27 mouse cellular contexts compared by ENCODE assay signal in the genomic region with DNA sequence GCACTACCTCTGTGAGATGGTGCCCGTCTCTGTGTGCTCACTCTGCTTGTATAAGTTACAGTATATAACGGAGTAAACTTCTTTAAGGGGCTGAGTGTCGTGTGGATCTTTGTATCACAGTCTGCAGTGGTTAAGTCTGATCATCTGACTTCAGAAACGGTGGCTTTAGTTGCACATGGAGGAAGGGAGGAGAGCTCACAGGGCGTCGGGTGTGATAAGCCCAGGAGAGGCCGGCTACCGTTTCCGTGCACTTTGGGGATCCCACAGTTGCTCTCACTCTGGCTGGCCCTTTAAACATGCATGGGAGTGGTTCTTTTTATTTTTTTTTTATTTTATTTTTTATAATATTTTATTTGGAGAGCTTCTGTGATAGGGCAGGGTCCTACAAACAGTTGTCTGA.
DNase-seq lines count a peak whose midpoint lies in the region; ATAC-seq and TF ChIP-seq lines count a peak whose summit lies in the region.
"Had no signal": no experiment of that assay in that cellular context is flagged by ENCODE, and none has a peak within 500 bp of the region (broad histone marks: within the 10 kb centered on the region; RNA-seq: fewer than 3 reads in every experiment).

No protein-coding gene starts in this region.

- H3K9me3 ChIP-seq in liver, embryonic 12.5 days (replicated peaks) = no peaks in the 10 kb centered on the region
- no peaks in the 10 kb centered on the region for H3K9me3 ChIP-seq in liver, postnatal 0 days (ENCODE audit: low read length)
- H3K9me3 ChIP-seq: embryonic facial prominence, embryonic 13.5 days; forebrain, embryonic 12.5 days; heart, embryonic 10.5 days; hindbrain, embryonic 15.5 days; limb, embryonic 10.5 days; limb, embryonic 15.5 days; lung, embryonic 15.5 days; megakaryocyte, embryonic 14.5 days had no signal

- DNase-seq in heart, adult 11 months = peak; percentile 29
- DNase-seq in heart, postnatal 14 days = no peak
- peak; percentile 40 for DNase-seq in c-Kit-positive CD71-positive TER-119-positive erythroid progenitor cells, embryonic 14.5 days (ENCODE audit: low spot score)
- DNase-seq in liver, postnatal 0 days = no peak
- DNase-seq in lung, postnatal 4 days = no peak
- DNase-seq in kidney, postnatal 4 days = no peak
- no peak for DNase-seq in embryo, embryonic 10.5 days (ENCODE audit: low spot score)
- DNase-seq: adrenal gland, adult 8-10 months; cerebellum, adult 11 months; cerebellum, adult 9-10 months; forebrain, postnatal 0 days; kidney, adult 18-20 months; layer of hippocampus, adult 9-11 months; midbrain, embryonic 14.5 days; thymus, adult 2 months; thymus, postnatal 36 days had no signal

- ATAC-seq in liver, embryonic 12.5 days = peak; percentile 91
- ATAC-seq in liver, postnatal 0 days = peak; percentile 49

- no peak overlapping the region for H3K9ac ChIP-seq in liver, embryonic 12.5 days
- no peak overlapping the region for H3K9ac ChIP-seq in liver, postnatal 0 days (replicated peaks)
- H3K9ac ChIP-seq: embryonic facial prominence, embryonic 13.5 days; forebrain, embryonic 12.5 days; forebrain, postnatal 0 days; hindbrain, embryonic 15.5 days; limb, embryonic 15.5 days; lung, embryonic 15.5 days had no signal

- H3K27ac ChIP-seq in liver, embryonic 12.5 days = peak overlapping the region; percentile 57; the same call in 1 of the 2 replicates
- H3K27ac ChIP-seq in liver, postnatal 0 days (ENCODE audit: low read depth) = no peak overlapping the region
- H3K27ac ChIP-seq: embryonic facial prominence, embryonic 13.5 days; forebrain, embryonic 12.5 days; heart, embryonic 10.5 days; hindbrain, embryonic 15.5 days; limb, embryonic 10.5 days; limb, embryonic 15.5 days; lung, embryonic 15.5 days had no signal

- peak overlapping the region; percentile 15; the same call in 1 of the 2 replicates for H3K4me2 ChIP-seq in liver, embryonic 12.5 days
- no peak overlapping the region for H3K4me2 ChIP-seq in liver, postnatal 0 days (ENCODE audit: low read depth, low read length)
- H3K4me2 ChIP-seq: embryonic facial prominence, embryonic 13.5 days; forebrain, embryonic 12.5 days; hindbrain, embryonic 15.5 days; limb, embryonic 15.5 days; lung, embryonic 15.5 days had no signal

- intact Hi-C loops in heart, postnatal 14 days (cut with DNase I) = no loop called here

- 42% methylated on average over 9 of the region's 9 CpGs for WGBS in liver, embryonic 12.5 days (ENCODE audit: insufficient replicate concordance)
- WGBS in liver, postnatal 0 days (ENCODE audit: insufficient replicate concordance) = 59% methylated on average over 9 of the region's 9 CpGs

- TF ChIP-seq CTCF in liver, postnatal 0 days (IDR thresholded peaks at IDR 0.05; ENCODE audit: low read depth) = no peak

- H3K4me3 ChIP-seq in liver, embryonic 12.5 days = no peak overlapping the region
- H3K4me3 ChIP-seq in liver, postnatal 0 days (ENCODE audit: low read depth, low read length) = no peak overlapping the region
- H3K4me3 ChIP-seq: embryonic facial prominence, embryonic 13.5 days; erythroblast, embryonic 14.5 days; forebrain, embryonic 12.5 days; heart, embryonic 10.5 days; hindbrain, embryonic 15.5 days; limb, embryonic 10.5 days; limb, embryonic 15.5 days; lung, embryonic 15.5 days; megakaryocyte, embryonic 14.5 days had no signal

- no peaks in the 10 kb centered on the region for H3K27me3 ChIP-seq in liver, embryonic 12.5 days (replicated peaks)
- H3K27me3 ChIP-seq in liver, postnatal 0 days (ENCODE audit: insufficient read depth, low read length) = no peaks in the 10 kb centered on the region
- H3K27me3 ChIP-seq: CH12.LX; embryonic facial prominence, embryonic 13.5 days; forebrain, embryonic 12.5 days; hindbrain, embryonic 15.5 days; limb, embryonic 15.5 days; lung, embryonic 15.5 days; megakaryocyte, embryonic 14.5 days had no signal

- TF ChIP-seq EP300 in liver, postnatal 0 days (IDR thresholded peaks at IDR 0.05; ENCODE audit: low read depth) = no peak

- peaks cover 22% of the 10 kb centered on the region for H3K4me1 ChIP-seq in liver, embryonic 12.5 days
- H3K4me1 ChIP-seq in liver, postnatal 0 days (ENCODE audit: insufficient read depth) = no peaks in the 10 kb centered on the region
- H3K4me1 ChIP-seq: embryonic facial prominence, embryonic 13.5 days; forebrain, embryonic 12.5 days; hindbrain, embryonic 15.5 days; limb, embryonic 10.5 days; limb, embryonic 15.5 days; lung, embryonic 15.5 days had no signal

- H3K36me3 ChIP-seq in liver, embryonic 12.5 days = no peaks in the 10 kb centered on the region
- 0 out of 2 replicates have a peak, but pooled peaks cover 2% of the 10 kb centered on the region for H3K36me3 ChIP-seq in liver, postnatal 0 days (replicated peaks; ENCODE audit: insufficient read depth, low read length)
- H3K36me3 ChIP-seq: limb, embryonic 15.5 days; lung, embryonic 15.5 days had no signal

Comparison
In these comparisons a context has a peak if more than half of its experiments do, and no peak if none do; other contexts are left out.
1. DNase-seq: peak in heart, adult 11 months (single experiment) and c-Kit-positive CD71-positive TER-119-positive erythroid progenitor cells, embryonic 14.5 days (single experiment); none in heart, postnatal 14 days (0 of 2), liver, postnatal 0 days (single experiment), lung, postnatal 4 days (0 of 2), kidney, postnatal 4 days (0 of 2) and embryo, embryonic 10.5 days (single experiment).